Mouse (Mus musculus): ENCODE measurements at regions not wholly inside any gene's neighbourhood (a gene's known extent, or its start where the extent isn't known, plus 50 kb on each side); places are given as distances from the start of the nearest gene placed in this dataset.

- 36% methylated on average over 3 of the region's 3 CpGs for WGBS
- Histone ChIP-seq H3K9ac (replicated peaks; ENCODE audit: low read depth, low read length) (no peak overlapping the region), H3K4me2 (replicated peaks; ENCODE audit: low read depth, low read length) (no peak overlapping the region), H3K4me3 (ENCODE audit: low read depth, low read length) (no peak overlapping the region), H3K4me1 (ENCODE audit: control insufficient read depth, insufficient read depth, low read length) (no peaks in the 10 kb centered on the region), H3K9me3 (ENCODE audit: control insufficient read depth, low read depth, low read length) (no peaks in the 10 kb centered on the region), H3K36me3 (ENCODE audit: control insufficient read depth, insufficient read depth, low read length) (no peaks in the 10 kb centered on the region), H3K27ac (ENCODE audit: low read length) (no peak overlapping the region), H3K27me3 (ENCODE audit: control insufficient read depth, insufficient read depth, low read length) (no peaks in the 10 kb centered on the region)
- ATAC-seq (ENCODE audit: insufficient number of reproducible peaks, insufficient read depth, low FRiP score, low read depth): no peak
Measured at GRCm38 (mm10) chr9:68122266-68122665, 282.1 kb downstream of the Vps13c start.

- ATAC-seq (ENCODE audit: insufficient number of reproducible peaks, insufficient read depth, low FRiP score, low read depth): no peak
- no peak overlapping the region for H3K27ac ChIP-seq (ENCODE audit: low read length)
- H3K9me3 ChIP-seq (ENCODE audit: control insufficient read depth, low read depth, low read length): no peaks in the 10 kb centered on the region
- H3K36me3 ChIP-seq (ENCODE audit: control insufficient read depth, insufficient read depth, low read length): no peaks in the 10 kb centered on the region
- H3K9ac ChIP-seq (replicated peaks; ENCODE audit: low read depth, low read length): no peak overlapping the region
- peaks cover 10% of the 10 kb centered on the region; the same call in 1 of the 2 replicates for H3K4me1 ChIP-seq (ENCODE audit: control insufficient read depth, insufficient read depth, low read length)
- no peak overlapping the region for H3K4me3 ChIP-seq (ENCODE audit: low read depth, low read length)
- no peak overlapping the region for H3K4me2 ChIP-seq (replicated peaks; ENCODE audit: low read depth, low read length)
- no peaks in the 10 kb centered on the region for H3K27me3 ChIP-seq (ENCODE audit: control insufficient read depth, insufficient read depth, low read length)
Measured at GRCm38 (mm10) chr9:68131263-68131662, 291.1 kb downstream of the Vps13c start.

- no peak overlapping the region for H3K27ac ChIP-seq (ENCODE audit: low read length)
- no peaks in the 10 kb centered on the region for H3K36me3 ChIP-seq (ENCODE audit: control insufficient read depth, insufficient read depth, low read length)
- H3K9ac ChIP-seq (replicated peaks; ENCODE audit: low read depth, low read length): no peak overlapping the region
- ATAC-seq (ENCODE audit: insufficient number of reproducible peaks, insufficient read depth, low FRiP score, low read depth): no peak
- no peaks in the 10 kb centered on the region for H3K27me3 ChIP-seq (ENCODE audit: control insufficient read depth, insufficient read depth, low read length)
- WGBS: 73% methylated on average over 2 of the region's 2 CpGs
- no peak overlapping the region for H3K4me3 ChIP-seq (ENCODE audit: low read depth, low read length)
- H3K9me3 ChIP-seq (ENCODE audit: control insufficient read depth, low read depth, low read length): no peaks in the 10 kb centered on the region
- peaks cover 10% of the 10 kb centered on the region; the same call in 1 of the 2 replicates for H3K4me1 ChIP-seq (ENCODE audit: control insufficient read depth, insufficient read depth, low read length)
- H3K4me2 ChIP-seq (replicated peaks; ENCODE audit: low read depth, low read length): no peak overlapping the region
Measured at GRCm38 (mm10) chr9:68135446-68136050, 295.4 kb downstream of the Vps13c start.

- Histone ChIP-seq H3K27ac (ENCODE audit: low read length) (no peak overlapping the region), H3K4me1 (ENCODE audit: control insufficient read depth, insufficient read depth, low read length) (no peaks in the 10 kb centered on the region), H3K27me3 (ENCODE audit: control insufficient read depth, insufficient read depth, low read length) (no peaks in the 10 kb centered on the region), H3K36me3 (ENCODE audit: control insufficient read depth, insufficient read depth, low read length) (no peaks in the 10 kb centered on the region), H3K4me2 (replicated peaks; ENCODE audit: low read depth, low read length) (no peak overlapping the region), H3K9me3 (ENCODE audit: control insufficient read depth, low read depth, low read length) (no peaks in the 10 kb centered on the region), H3K9ac (replicated peaks; ENCODE audit: low read depth, low read length) (no peak overlapping the region), H3K4me3 (ENCODE audit: low read depth, low read length) (no peak overlapping the region)
- no peak for ATAC-seq (ENCODE audit: insufficient number of reproducible peaks, insufficient read depth, low FRiP score, low read depth)
- 77% methylated on average over 10 of the region's 10 CpGs for WGBS
Measured at GRCm38 (mm10) chr9:68162813-68163570, 322.8 kb downstream of the Vps13c start.

- Histone ChIP-seq H3K4me1 (ENCODE audit: control insufficient read depth, insufficient read depth, low read length) (no peaks in the 10 kb centered on the region), H3K9me3 (ENCODE audit: control insufficient read depth, low read depth, low read length) (no peaks in the 10 kb centered on the region)
Measured at GRCm38 (mm10) chr9:68166556-68166955, 326.4 kb downstream of the Vps13c start.

GRCm38 (mm10) chr9:68188921-68189320 lies 348.7 kb downstream of the Vps13c start:
- no peak overlapping the region for H3K4me3 ChIP-seq (ENCODE audit: low read depth, low read length)
- no peak for ATAC-seq (ENCODE audit: insufficient number of reproducible peaks, insufficient read depth, low FRiP score, low read depth)
- H3K9ac ChIP-seq (replicated peaks; ENCODE audit: low read depth, low read length): no peak overlapping the region
- no peaks in the 10 kb centered on the region for H3K27me3 ChIP-seq (ENCODE audit: control insufficient read depth, insufficient read depth, low read length)
- H3K4me1 ChIP-seq (ENCODE audit: control insufficient read depth, insufficient read depth, low read length): no peaks in the 10 kb centered on the region
- H3K9me3 ChIP-seq (ENCODE audit: control insufficient read depth, low read depth, low read length): no peaks in the 10 kb centered on the region
- no peak overlapping the region for H3K27ac ChIP-seq (ENCODE audit: low read length)
- H3K36me3 ChIP-seq (ENCODE audit: control insufficient read depth, insufficient read depth, low read length): no peaks in the 10 kb centered on the region
- H3K4me2 ChIP-seq (replicated peaks; ENCODE audit: low read depth, low read length): no peak overlapping the region

More at GRCm38 (mm10) chr9:68166556-68166955, 326.4 kb downstream of the Vps13c start:
- H3K27me3 ChIP-seq (ENCODE audit: control insufficient read depth, insufficient read depth, low read length): no peaks in the 10 kb centered on the region
- no peak overlapping the region for H3K9ac ChIP-seq (replicated peaks; ENCODE audit: low read depth, low read length)
- no peak overlapping the region for H3K27ac ChIP-seq (ENCODE audit: low read length)
- no peak overlapping the region for H3K4me3 ChIP-seq (ENCODE audit: low read depth, low read length)
- ATAC-seq (ENCODE audit: insufficient number of reproducible peaks, insufficient read depth, low FRiP score, low read depth): no peak
- no peaks in the 10 kb centered on the region for H3K36me3 ChIP-seq (ENCODE audit: control insufficient read depth, insufficient read depth, low read length)
- no peak overlapping the region for H3K4me2 ChIP-seq (replicated peaks; ENCODE audit: low read depth, low read length)
- 29% methylated on average over 4 of the region's 4 CpGs for WGBS

GRCm38 (mm10) chr9:68199831-68200230 lies 359.6 kb downstream of the Vps13c start:
- H3K36me3 ChIP-seq (ENCODE audit: control insufficient read depth, insufficient read depth, low read length): no peaks in the 10 kb centered on the region
- 85% methylated on average over 4 of the region's 4 CpGs for WGBS
- H3K9me3 ChIP-seq (ENCODE audit: control insufficient read depth, low read depth, low read length): no peaks in the 10 kb centered on the region
- no peak overlapping the region for H3K4me3 ChIP-seq (ENCODE audit: low read depth, low read length)
- H3K9ac ChIP-seq (replicated peaks; ENCODE audit: low read depth, low read length): no peak overlapping the region
- no peak overlapping the region for H3K27ac ChIP-seq (ENCODE audit: low read length)
- H3K4me1 ChIP-seq (ENCODE audit: control insufficient read depth, insufficient read depth, low read length): no peaks in the 10 kb centered on the region
- no peak for ATAC-seq (ENCODE audit: insufficient number of reproducible peaks, insufficient read depth, low FRiP score, low read depth)
- no peak overlapping the region for H3K4me2 ChIP-seq (replicated peaks; ENCODE audit: low read depth, low read length)
- H3K27me3 ChIP-seq (ENCODE audit: control insufficient read depth, insufficient read depth, low read length): no peaks in the 10 kb centered on the region

GRCm38 (mm10) chr9:68201031-68201430 lies 360.8 kb downstream of the Vps13c start:
- no peak for ATAC-seq (ENCODE audit: insufficient number of reproducible peaks, insufficient read depth, low FRiP score, low read depth)
- H3K9ac ChIP-seq (replicated peaks; ENCODE audit: low read depth, low read length): no peak overlapping the region
- no peaks in the 10 kb centered on the region for H3K27me3 ChIP-seq (ENCODE audit: control insufficient read depth, insufficient read depth, low read length)
- no peak overlapping the region for H3K4me2 ChIP-seq (replicated peaks; ENCODE audit: low read depth, low read length)
- no peaks in the 10 kb centered on the region for H3K36me3 ChIP-seq (ENCODE audit: control insufficient read depth, insufficient read depth, low read length)
- H3K4me3 ChIP-seq (ENCODE audit: low read depth, low read length): no peak overlapping the region
- no peak overlapping the region for H3K27ac ChIP-seq (ENCODE audit: low read length)
- no peaks in the 10 kb centered on the region for H3K9me3 ChIP-seq (ENCODE audit: control insufficient read depth, low read depth, low read length)
- 63% methylated on average over 5 of the region's 5 CpGs for WGBS
- H3K4me1 ChIP-seq (ENCODE audit: control insufficient read depth, insufficient read depth, low read length): no peaks in the 10 kb centered on the region

All from stomach, embryonic 14.5 days (tissue).